Mouse (Mus musculus): ENCODE results near the gene Slc22a5. TPM values are rescaled to one million over a fixed set of nuclear protein-coding genes. Genes with fewer than 3 reads are reported as not detected.
"Not testable (repeated sequence)": the region's sequence is repeated elsewhere in the genome, so short reads cannot be mapped to it uniquely, and the experiment has no call there.

Slc22a5 gene
- polyA plus RNA-seq, 1 experiment from 2014 or later = 7.7 TPM

DNA sequence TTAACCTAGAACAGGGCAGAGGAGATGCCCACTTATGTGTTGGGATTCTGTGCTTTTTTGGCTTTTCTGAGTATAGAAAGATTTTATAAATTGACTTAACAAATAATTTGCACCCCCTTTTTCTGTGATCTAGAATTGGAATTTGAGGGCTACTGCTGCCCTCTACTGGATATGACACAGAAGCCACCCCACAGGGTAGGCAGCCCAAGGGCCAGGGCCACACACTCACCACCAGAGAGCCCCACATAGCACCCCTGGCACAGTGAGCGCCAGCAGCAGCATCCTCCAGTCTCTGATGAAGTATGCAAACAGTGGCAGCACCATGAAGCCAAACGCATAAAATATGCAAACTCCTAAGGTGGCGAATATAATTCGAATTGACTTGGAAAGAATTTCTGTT is 16.8 kb downstream of the Slc22a5 start:
- no peak overlapping the region for H3K4me3 ChIP-seq
- H3K27me3 ChIP-seq (ENCODE audit: insufficient read depth, poor library complexity, severe bottlenecking) = no peaks in the 10 kb centered on the region
- H3K9me3 ChIP-seq = no peaks in the 10 kb centered on the region
- no peaks in the 10 kb centered on the region for H3K4me1 ChIP-seq
- H3K27ac ChIP-seq = no peak overlapping the region
- 69% methylated on average over 4 of the region's 4 CpGs for WGBS
- no peak for DNase-seq (ENCODE audit: low spot score)
- H3K36me3 ChIP-seq = peaks cover 23% of the 10 kb centered on the region; the same call in 1 of the 2 replicates

DNA sequence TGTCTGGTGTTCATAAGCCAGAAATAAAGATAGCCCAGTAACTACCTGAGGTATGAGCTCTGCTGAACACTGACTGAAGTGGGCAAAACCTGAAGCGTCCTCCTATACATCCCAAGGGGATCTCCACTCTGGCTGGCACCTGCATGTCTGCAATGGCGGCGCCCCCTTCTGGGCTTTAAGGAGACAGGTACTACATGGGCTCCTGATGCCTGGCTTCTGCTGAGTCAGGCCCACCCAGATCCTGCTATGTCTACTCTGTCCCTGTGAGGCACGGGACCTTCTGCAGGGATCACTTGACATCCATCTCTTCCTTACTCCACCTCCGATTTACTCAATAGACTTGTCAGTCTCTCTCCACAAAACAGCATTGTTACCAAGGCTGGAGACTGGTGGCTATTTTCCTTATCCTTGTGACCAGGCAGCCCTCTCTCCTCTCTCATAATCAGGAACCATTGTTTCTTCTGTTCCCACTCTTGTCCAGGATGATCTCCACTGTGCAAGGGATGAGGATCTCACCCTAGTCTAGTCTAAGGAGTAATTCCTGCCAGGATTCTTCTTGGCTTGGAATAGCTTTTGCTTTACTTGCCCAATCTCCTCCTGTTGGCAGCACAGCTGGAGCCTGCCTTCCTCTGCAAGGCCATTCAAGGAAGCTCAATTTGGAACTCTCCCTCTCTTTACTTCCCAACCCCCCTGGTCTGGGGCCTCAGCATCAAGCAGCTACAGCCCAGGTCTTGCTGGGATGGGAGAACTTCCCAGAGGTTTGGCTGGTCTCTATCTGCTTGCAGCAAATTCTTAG is 17.4 kb downstream of the Slc22a5 start:
- H3K36me3 ChIP-seq = peaks cover 23% of the 10 kb centered on the region; the same call in 1 of the 2 replicates
- not testable (repeated sequence) for DNase-seq (ENCODE audit: low spot score); H3K4me1 ChIP-seq; H3K9me3 ChIP-seq; H3K27ac ChIP-seq; H3K4me3 ChIP-seq; H3K27me3 ChIP-seq (ENCODE audit: insufficient read depth, poor library complexity, severe bottlenecking)
- WGBS = 58% methylated on average over 5 of the region's 5 CpGs

DNA sequence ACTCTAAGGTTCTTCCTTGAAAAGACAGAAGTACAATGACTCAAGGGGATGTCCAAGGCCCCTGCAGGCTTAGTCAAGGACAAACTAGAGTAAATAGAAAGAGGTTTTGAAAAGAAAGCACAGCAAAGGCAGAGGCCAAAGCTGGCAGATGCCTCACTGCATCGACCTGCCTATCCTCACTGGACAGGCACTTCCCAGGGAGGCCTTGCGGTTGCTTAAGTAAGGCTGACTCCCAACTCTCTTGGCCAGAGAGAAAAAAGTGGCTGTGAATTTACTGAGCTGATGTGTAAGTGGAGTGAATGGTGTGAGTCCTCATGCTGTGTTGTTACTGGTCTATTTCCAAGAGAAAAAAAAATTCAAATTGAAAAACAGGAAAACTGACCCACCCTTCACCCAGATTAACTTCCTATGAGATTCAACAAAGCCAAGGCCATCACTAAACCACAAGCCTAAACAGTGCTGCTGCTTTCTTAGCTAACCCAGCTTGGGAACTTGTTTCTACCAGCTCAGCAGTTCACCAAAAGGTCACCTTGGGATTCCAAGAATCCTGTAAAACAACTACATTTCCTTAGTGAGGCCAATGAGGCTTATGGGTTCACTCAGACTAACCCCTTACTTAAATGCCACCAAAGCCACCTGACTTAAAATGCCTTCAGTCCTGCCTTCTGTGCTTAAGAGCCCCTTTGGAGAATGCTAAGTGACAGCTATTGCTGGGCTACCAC is 19.5 kb downstream of the Slc22a5 start:
- Histone ChIP-seq H3K27me3 (ENCODE audit: insufficient read depth, poor library complexity, severe bottlenecking) (no peaks in the 10 kb centered on the region), H3K27ac (no peak overlapping the region), H3K4me3 (no peak overlapping the region), H3K4me1 (peaks cover 9% of the 10 kb centered on the region; the same call in 1 of the 2 replicates), H3K36me3 (peaks cover 23% of the 10 kb centered on the region; the same call in 1 of the 2 replicates), H3K9me3 (no peaks in the 10 kb centered on the region)
- DNase-seq (ENCODE audit: low spot score) = no peak
- 89% methylated on average over 2 of the region's 2 CpGs for WGBS

DNA sequence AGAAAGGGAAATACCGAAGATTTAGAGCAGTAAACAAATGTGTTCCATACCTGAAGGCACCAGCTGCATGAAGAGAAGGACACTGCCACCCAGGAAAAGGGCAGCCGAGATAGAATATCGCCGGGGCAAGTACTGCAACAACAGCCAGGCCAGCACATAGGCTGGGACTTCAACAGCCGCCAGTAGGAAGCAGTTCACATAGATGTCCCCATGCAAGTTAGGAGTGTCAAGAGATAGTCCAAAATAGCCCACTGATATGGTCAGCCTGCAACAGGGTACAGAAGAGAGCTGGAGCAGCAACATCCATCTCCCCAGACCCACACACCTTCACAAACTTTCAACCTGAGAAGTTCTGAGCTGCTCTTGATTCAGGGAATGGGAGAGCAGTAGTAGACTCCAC is 22.3 kb downstream of the Slc22a5 start:
- 40% methylated on average over 5 of the region's 5 CpGs for WGBS
- Histone ChIP-seq H3K27ac (no peak overlapping the region), H3K36me3 (peaks cover 23% of the 10 kb centered on the region; the same call in 1 of the 2 replicates), H3K4me1 (peaks cover 9% of the 10 kb centered on the region; the same call in 1 of the 2 replicates), H3K9me3 (no peaks in the 10 kb centered on the region), H3K4me3 (no peak overlapping the region), H3K27me3 (ENCODE audit: insufficient read depth, poor library complexity, severe bottlenecking) (no peaks in the 10 kb centered on the region)
- DNase-seq (ENCODE audit: low spot score) = no peak

DNA sequence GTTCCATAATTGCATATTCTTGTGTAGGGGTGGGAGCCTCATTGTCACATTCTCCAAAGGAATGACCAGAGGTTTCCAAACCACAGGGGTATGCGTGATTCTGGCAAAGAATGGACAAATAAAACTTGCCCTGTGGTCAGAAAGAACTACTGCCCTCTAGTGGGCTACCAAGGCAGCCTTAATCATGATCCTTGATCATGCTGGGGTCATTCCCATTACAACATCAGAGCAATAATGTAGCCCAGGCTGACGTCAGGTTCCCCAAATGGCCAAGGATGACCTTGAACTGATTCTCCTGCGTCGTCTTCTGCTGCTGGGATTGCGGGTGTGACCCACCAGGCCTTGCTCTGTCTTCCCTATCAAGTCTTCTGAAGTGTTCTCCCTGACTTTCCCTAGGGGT is 23.1 kb downstream of the Slc22a5 start:
- not testable (repeated sequence) for DNase-seq (ENCODE audit: low spot score); H3K9me3 ChIP-seq; H3K27me3 ChIP-seq (ENCODE audit: insufficient read depth, poor library complexity, severe bottlenecking); H3K4me3 ChIP-seq; H3K27ac ChIP-seq; H3K4me1 ChIP-seq
- 39% methylated on average over 5 of the region's 5 CpGs for WGBS
- peaks cover 23% of the 10 kb centered on the region; the same call in 1 of the 2 replicates for H3K36me3 ChIP-seq

DNA sequence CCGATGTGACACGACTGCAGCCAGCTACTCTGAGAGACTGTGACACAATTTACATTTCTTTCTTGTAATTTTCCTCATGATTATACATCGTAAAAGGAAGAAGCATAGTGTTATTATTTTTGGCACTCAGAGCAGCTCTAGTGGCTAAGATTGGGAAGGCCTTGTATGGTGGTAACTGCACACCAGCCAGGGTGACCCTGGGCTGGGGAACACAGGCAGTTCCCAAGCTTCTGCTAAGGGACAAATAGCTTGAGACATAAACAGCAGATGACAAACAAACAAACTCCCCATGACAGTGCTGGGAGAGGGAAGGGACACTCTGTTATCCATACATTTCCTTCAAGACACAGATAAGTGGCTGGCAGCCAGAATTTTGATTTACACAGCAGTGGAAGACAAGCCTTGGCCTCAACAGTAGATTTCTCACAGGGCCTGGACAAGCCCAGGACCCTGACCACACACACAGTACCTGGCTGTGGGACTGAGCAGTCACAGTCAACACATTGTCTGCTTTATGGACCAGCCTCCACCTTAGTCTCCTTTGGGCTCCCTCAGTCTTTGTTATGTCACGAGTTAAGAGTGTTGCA is 26.6 kb downstream of the Slc22a5 start:
- 74% methylated on average over 3 of the region's 4 CpGs for WGBS
- H3K27ac ChIP-seq = not testable (repeated sequence)

DNA sequence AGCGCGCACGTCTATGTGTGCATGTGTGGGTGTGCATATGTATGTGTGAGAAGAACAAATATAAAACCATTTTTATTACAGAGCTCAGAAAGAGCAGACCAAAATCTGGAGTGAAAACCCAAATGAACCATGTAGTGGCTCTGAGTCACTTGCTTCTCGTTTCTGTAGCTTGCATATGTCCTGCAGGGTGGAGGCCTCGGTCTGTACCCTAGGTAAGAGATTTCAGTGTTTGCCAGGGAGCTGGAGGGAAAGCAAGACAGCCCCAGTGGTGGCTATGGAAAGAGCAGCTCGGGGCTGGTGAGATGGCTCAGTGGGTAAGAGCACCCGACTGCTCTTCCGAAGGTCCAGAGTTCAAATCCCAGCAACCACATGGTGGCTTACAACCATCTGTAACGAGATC is 30.5 kb downstream of the Slc22a5 start:
- H3K36me3 ChIP-seq; H3K9me3 ChIP-seq; H3K27ac ChIP-seq; H3K4me1 ChIP-seq; DNase-seq (ENCODE audit: low spot score); H3K4me3 ChIP-seq: not testable (repeated sequence)
- WGBS = 86% methylated on average over 8 of the region's 9 CpGs
- peaks cover 14% of the 10 kb centered on the region for H3K27me3 ChIP-seq (ENCODE audit: insufficient read depth, poor library complexity, severe bottlenecking)

More for the DNA sequence above, 26.6 kb downstream of the Slc22a5 start:
- DNase-seq (ENCODE audit: low spot score); H3K4me1 ChIP-seq; H3K36me3 ChIP-seq; H3K27me3 ChIP-seq (ENCODE audit: insufficient read depth, poor library complexity, severe bottlenecking); H3K4me3 ChIP-seq; H3K9me3 ChIP-seq: not testable (repeated sequence)

DNA sequence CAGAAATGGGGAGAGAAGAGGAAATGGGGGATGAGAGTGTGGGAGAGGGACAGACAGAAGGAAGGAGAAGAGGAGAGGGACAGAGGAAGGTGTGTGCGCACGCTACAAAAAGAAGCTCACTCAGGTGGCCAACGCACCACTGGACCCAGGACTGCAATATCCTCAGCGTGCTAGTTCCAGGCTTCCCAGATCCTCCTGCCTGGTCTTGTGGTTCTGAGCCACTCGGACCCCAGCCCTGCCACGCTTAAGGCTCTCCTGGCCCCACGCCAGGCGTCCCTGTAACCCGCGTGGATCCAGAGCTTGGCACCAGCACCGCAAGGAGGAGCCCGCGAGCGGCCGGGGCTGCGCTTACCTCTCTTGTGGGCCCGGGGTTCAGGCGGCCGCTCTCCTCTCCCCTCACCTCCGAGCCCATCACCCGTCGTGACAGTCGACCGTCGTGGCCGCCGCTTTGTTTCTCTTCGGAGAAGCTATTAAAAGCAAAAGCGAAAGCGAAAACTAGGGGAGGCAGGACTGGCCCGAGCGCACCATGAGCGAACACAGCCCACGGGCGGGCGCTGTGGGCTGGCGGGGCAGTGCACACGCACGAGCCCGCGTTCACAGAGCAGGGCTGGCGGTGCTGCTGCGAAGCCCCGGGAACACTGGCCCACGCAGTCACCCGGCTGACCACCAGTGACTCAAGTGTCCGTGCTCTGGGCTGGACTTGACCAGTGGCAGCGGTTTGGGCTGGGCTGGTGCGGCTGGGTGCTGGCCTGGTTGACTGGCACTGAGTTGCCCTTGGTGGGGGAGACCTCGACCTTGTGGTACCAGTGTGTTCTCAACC is 32.5 kb downstream of the Slc22a5 start, which contains the start of gene Gm12216:
Gene Gm12216 (minus strand): TSS at position 496 of the 820 bp plus-strand sequence.
- not testable (repeated sequence) for H3K36me3 ChIP-seq; H3K4me1 ChIP-seq; DNase-seq (ENCODE audit: low spot score); H3K9me3 ChIP-seq
- peaks cover 14% of the 10 kb centered on the region for H3K27me3 ChIP-seq (ENCODE audit: insufficient read depth, poor library complexity, severe bottlenecking)
- H3K4me3 ChIP-seq = peak within 1 kb of the TSS; percentile 61
- peak within 1 kb of the TSS; percentile 69 for H3K27ac ChIP-seq
- 11% methylated on average over 39 of the region's 50 CpGs for WGBS

DNA sequence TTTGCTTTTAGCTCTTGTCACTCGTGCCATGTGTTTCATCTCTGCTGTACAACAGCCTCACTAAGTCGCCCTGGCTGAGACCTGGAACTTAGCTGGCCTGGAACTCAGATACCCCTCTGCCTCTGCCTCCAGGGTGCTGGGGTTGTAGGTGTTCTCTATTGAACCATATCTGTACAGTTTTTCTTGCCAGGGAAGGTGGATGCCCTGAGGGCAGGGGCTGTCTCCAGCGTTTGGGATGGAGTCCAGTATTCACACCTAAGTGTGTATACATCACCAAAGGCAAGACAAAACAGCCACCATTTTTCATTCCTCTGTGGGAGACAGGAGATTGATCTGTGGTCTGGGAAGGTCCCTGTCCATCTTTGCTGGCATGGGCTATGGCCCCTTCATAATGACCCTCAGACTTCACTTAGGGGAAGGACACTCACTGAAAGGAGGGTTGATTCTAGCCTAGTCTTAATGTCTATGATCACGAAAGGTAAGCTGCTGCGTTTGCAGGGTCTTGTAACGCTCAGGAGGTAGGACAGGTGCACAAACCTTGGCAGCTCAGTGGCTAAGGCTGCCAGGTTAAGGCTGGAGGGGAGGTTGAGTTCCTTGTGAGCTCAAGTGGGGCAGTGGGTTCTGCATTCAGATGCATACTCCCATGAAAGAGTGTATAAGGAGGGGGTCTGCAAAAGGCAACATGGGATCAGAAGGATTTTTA is 33.3 kb downstream of the Slc22a5 start:
- 76% methylated on average over 6 of the region's 6 CpGs for WGBS
- H3K36me3 ChIP-seq = no peaks in the 10 kb centered on the region
- peaks cover 3% of the 10 kb centered on the region; the same call in 1 of the 2 replicates for H3K4me1 ChIP-seq
- no peak overlapping the region for H3K4me3 ChIP-seq
- DNase-seq (ENCODE audit: low spot score) = no peak
- no peak overlapping the region for H3K27ac ChIP-seq
- H3K9me3 ChIP-seq = no peaks in the 10 kb centered on the region
- peaks cover 14% of the 10 kb centered on the region for H3K27me3 ChIP-seq (ENCODE audit: insufficient read depth, poor library complexity, severe bottlenecking)

DNA sequence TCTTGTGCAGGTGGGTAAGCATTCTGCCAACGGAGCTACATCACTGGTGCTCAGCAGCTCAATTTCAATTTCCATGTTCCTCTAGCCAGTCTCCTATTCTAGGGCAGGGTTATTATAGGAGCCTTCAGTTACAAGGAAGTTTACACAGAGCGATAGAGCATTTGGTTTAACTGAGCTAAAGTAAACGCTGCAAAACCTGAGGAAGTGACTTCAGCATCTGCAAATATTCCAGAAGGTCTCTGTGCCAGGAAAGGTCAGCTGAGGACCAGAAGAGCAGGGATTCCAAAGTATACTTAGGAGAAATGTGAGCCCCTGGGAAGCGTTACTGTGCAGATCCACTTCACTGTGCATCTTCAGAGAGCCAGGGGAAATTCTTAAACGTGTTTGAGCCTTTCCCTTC is 37.8 kb downstream of the Slc22a5 start:
- 49% methylated on average over 5 of the region's 5 CpGs for WGBS
- H3K9me3 ChIP-seq = no peaks in the 10 kb centered on the region
- DNase-seq (ENCODE audit: low spot score) = no peak

DNA sequence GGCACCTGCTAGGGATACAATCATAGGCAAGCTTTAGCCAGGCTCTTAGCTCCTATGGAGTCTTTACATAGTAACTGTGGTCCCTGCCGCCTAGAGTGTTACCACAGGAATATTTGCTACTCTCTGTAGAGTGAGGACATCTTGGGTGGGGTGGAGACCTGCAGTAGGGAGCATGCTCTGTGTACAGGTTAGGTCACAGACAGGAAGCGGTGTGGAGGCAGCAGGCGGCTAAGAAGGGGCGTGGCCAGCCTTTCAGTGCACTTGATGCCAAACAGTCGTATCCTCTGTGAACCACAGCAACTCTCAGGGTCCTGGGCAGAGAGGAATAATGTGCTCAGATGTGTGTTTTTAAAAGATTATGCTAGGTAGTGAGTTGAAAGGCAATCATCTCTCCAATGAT is 39.7 kb downstream of the Slc22a5 start:
- no peak overlapping the region for H3K27ac ChIP-seq
- 43% methylated on average over 5 of the region's 5 CpGs for WGBS
- H3K27me3 ChIP-seq (ENCODE audit: insufficient read depth, poor library complexity, severe bottlenecking) = 0 out of 2 replicates have a peak, but pooled peaks cover 4% of the 10 kb centered on the region
- DNase-seq (ENCODE audit: low spot score) = no peak
- peaks cover 5% of the 10 kb centered on the region; the same call in 1 of the 2 replicates for H3K4me1 ChIP-seq
- no peaks in the 10 kb centered on the region for H3K9me3 ChIP-seq
- H3K36me3 ChIP-seq = no peaks in the 10 kb centered on the region
- H3K4me3 ChIP-seq = no peak overlapping the region

More for the DNA sequence above, 37.8 kb downstream of the Slc22a5 start:
- H3K36me3 ChIP-seq = no peaks in the 10 kb centered on the region
- H3K27me3 ChIP-seq (ENCODE audit: insufficient read depth, poor library complexity, severe bottlenecking) = peaks cover 19% of the 10 kb centered on the region
- no peak overlapping the region for H3K4me3 ChIP-seq
- H3K4me1 ChIP-seq = peaks cover 5% of the 10 kb centered on the region; the same call in 1 of the 2 replicates
- H3K27ac ChIP-seq = no peak overlapping the region

Measured in heart, embryonic 10.5 days (tissue).